Mouse (Mus musculus) kidney, adult 18-20 months (tissue): ENCODE data around the gene Tcn2.
"Not testable (repeated sequence)": the region's sequence is repeated elsewhere in the genome, so short reads cannot be mapped to it uniquely, and the experiment has no call there.

Experiments used
- DNase-seq: peaks from one replicate; pipeline ENCODE4 v3.0.0; 2021

Gene Tcn2

GRCm38 (mm10) chr11:3931511-3932211, at the start of gene Tcn2:
Gene Tcn2, minus strand, starts transcription at chr11:3932159.
- peak; percentile 95 for DNase-seq

GRCm38 (mm10) chr11:3981536-3981935, 49.6 kb upstream of the Tcn2 start:
- DNase-seq, result no peak

- no peak for DNase-seq
Measured at GRCm38 (mm10) chr11:3978421-3978820, 46.5 kb upstream of the Tcn2 start.

GRCm38 (mm10) chr11:3976678-3977077, 44.7 kb upstream of the Tcn2 start, which contains the start of gene 4930556J24Rik:
Gene 4930556J24Rik, minus strand, starts transcription at chr11:3976778.
- no peak for DNase-seq

- DNase-seq, result no peak
Measured at GRCm38 (mm10) chr11:3974311-3974710, 42.4 kb upstream of the Tcn2 start.

- no peak for DNase-seq
Measured at GRCm38 (mm10) chr11:3973081-3973480, 41.1 kb upstream of the Tcn2 start.

GRCm38 (mm10) chr11:3970361-3970760, 38.4 kb upstream of the Tcn2 start:
- peak; percentile 2 for DNase-seq

- DNase-seq, result peak; percentile 53
Measured at GRCm38 (mm10) chr11:3969837-3970236, 37.9 kb upstream of the Tcn2 start.

- DNase-seq, result no peak
Measured at GRCm38 (mm10) chr11:3964416-3965172, 32.6 kb upstream of the Tcn2 start.

- peak; percentile 92 for DNase-seq
Measured at GRCm38 (mm10) chr11:3963610-3964415, 31.9 kb upstream of the Tcn2 start, which contains the start of gene Pes1. Gene Pes1, plus strand, starts transcription at chr11:3963975.

GRCm38 (mm10) chr11:3963155-3963554, 31.2 kb upstream of the Tcn2 start:
- no peak for DNase-seq

GRCm38 (mm10) chr11:3961761-3962160, 29.8 kb upstream of the Tcn2 start:
- no peak for DNase-seq

- DNase-seq, result no peak
Measured at GRCm38 (mm10) chr11:3960901-3961300, 28.9 kb upstream of the Tcn2 start.

- not testable (repeated sequence) for DNase-seq
Measured at GRCm38 (mm10) chr11:3955371-3955770, 23.4 kb upstream of the Tcn2 start.

GRCm38 (mm10) chr11:3954876-3955275, 22.9 kb upstream of the Tcn2 start:
- not testable (repeated sequence) for DNase-seq

GRCm38 (mm10) chr11:3946386-3946785, 14.4 kb upstream of the Tcn2 start:
- no peak for DNase-seq

GRCm38 (mm10) chr11:3941371-3941770, 9.4 kb upstream of the Tcn2 start:
- no peak for DNase-seq

- DNase-seq, result peak; percentile 73
Measured at GRCm38 (mm10) chr11:3937321-3937874, 5.4 kb upstream of the Tcn2 start.

GRCm38 (mm10) chr11:3936318-3936717, 4.4 kb upstream of the Tcn2 start:
- DNase-seq, result no peak

GRCm38 (mm10) chr11:3935135-3935534, 3.2 kb upstream of the Tcn2 start:
- peak; percentile 45 for DNase-seq

GRCm38 (mm10) chr11:3933756-3934285, 1.9 kb upstream of the Tcn2 start:
- DNase-seq, result peak; percentile 40

- DNase-seq, result peak; percentile 24
Measured at GRCm38 (mm10) chr11:3930931-3931330, 1.0 kb downstream of the Tcn2 start.

GRCm38 (mm10) chr11:3930019-3930418, 1.9 kb downstream of the Tcn2 start:
- peak; percentile 35 for DNase-seq
